Mouse (Mus musculus): ENCODE measurements around the gene Rasal2.

DNA sequence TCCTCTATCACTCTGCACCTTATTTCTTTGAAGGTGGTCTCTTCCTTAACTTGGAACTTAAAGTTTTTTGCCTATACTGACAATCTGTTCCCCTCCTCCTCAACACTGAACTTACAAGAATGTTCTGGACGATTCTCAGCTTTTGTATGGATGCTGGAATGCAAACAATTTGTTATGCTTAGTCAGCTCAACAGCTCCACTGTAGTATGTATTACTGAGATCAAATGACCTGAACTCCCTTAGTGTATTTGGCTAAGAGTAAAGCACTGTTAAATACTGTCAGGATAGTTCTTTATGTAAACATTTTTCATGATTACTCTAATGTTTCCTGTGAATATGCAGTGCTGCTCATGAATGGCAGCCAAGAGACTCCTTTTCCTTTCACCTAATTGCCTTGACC, 203.6 kb downstream of the Rasal2 start:
- no peak for TF ChIP-seq CTCF (IDR thresholded peaks at IDR 0.05; ENCODE audit: low read depth)
- TF ChIP-seq EP300 (IDR thresholded peaks at IDR 0.05; ENCODE audit: low read depth), result no peak
